Mouse (Mus musculus): ENCODE data around the gene Magea8.
"Not testable (repeated sequence)": the region's sequence is repeated elsewhere in the genome, so short reads cannot be mapped to it uniquely, and the experiment has no call there.

GRCm38 (mm10) chrX:154935887-154936286 is 59.8 kb downstream of the Magea8 start, which contains the start of gene Magea6:
- not testable (repeated sequence) for TF ChIP-seq CTCF (IDR thresholded peaks at IDR 0.05; ENCODE audit: low read depth, low read length); TAL1 (conservative IDR thresholded peaks at IDR 0.05; ENCODE audit: low read depth, low read length); POLR2AphosphoS5 (IDR thresholded peaks at IDR 0.05; ENCODE audit: insufficient replicate concordance, low read depth, low read length); GATA1 (IDR thresholded peaks at IDR 0.05; ENCODE audit: borderline replicate concordance, low read length)

Data from G1E (cell line).